Mouse (Mus musculus) cortical plate, adult 2 months (tissue): ENCODE data around the gene Nabp1.

Source experiments
- CTCF ChIP-seq: fragments of 200-500 bp; IDR thresholded peaks from 2 replicates; pipeline ENCODE4 v1.5.1; 2011; ENCODE audit warnings: mild to moderate bottlenecking, control low read depth, low read length; ENCODE audit not compliant: insufficient read depth; ENCODE audit errors: extremely low read depth
- POLR2A ChIP-seq: fragments of 200-500 bp; IDR thresholded peaks from 2 replicates; pipeline ENCODE4 v1.6.1; 2011; ENCODE audit warnings: mild to moderate bottlenecking, low read length, control low read depth; ENCODE audit not compliant: insufficient read depth; ENCODE audit errors: extremely low read depth

DNA sequence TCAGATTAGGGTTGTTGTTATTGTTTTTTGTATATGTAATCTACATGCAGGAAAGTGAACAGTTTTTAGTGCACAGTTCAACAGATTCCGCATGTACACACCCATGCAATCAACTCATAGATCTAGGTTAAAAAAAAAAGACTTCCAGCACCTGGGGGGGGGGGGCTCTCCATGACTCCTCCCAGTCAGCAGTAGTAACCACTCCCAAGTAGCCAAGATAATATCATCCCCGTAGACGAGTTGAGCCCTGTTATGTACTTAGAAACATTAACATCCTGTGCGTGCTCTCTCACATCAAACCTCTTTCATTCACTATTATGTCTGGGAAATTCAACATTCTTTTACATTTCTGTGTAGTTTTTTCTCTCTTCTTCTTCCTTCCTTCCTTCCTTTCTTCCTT is 28.0 kb upstream of the Nabp1 start:
- TF ChIP-seq POLR2A (no peak), CTCF (no peak)
